ENCODE assay signal across 8 mouse cellular contexts in the genomic region with DNA sequence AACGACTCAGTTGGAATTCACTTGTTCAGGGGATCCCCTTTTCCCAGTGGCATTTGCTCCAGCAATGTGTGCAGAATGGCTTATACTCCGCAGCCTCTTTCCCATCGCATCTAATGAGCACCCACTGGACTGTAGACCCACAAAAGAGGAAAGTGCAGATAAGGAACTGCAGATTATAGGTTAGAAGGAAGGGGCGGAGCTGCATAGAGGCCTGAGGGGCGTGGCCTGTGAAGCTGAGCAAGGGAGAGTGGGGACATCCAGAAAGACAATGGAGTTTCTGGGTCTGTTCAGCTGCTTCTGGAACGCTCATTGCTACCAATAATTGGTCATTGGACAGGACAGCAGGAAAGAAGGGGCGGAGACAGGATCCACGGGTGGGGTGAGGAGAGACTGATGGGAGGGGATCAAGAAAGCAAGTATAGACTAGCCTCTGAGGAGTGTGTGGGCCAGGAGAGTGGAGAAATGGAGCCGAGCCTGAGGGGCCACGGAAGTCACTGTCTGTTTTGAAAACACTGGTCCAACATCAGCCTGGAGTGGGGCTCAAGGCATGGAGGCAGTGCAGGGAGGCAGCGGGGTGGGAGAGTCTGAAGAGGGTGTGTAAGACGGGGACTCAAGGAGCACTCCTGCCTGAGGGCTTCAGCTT. TPM values are rescaled to one million over a fixed set of nuclear protein-coding genes. Genes with fewer than 3 reads are reported as not detected.
DNase-seq lines count a peak whose midpoint lies in the region; ATAC-seq and TF ChIP-seq lines count a peak whose summit lies in the region.

No protein-coding gene starts in this region.

- peaks cover 21% of the 10 kb centered on the region for H3K4me1 ChIP-seq in heart, embryonic 12.5 days (replicated peaks)
- peaks cover 26% of the 10 kb centered on the region for H3K4me1 ChIP-seq in liver, postnatal 0 days (ENCODE audit: insufficient read depth)

- H3K4me2 ChIP-seq in heart, embryonic 12.5 days: no peak overlapping the region
- peak overlapping the region; percentile 54 for H3K4me2 ChIP-seq in liver, postnatal 0 days (ENCODE audit: low read depth, low read length)

- H3K9me3 ChIP-seq in heart, embryonic 12.5 days (replicated peaks): no peaks in the 10 kb centered on the region
- no peaks in the 10 kb centered on the region for H3K9me3 ChIP-seq in liver, postnatal 0 days (ENCODE audit: low read length)

- TF ChIP-seq CTCF in liver, postnatal 0 days (IDR thresholded peaks at IDR 0.05; ENCODE audit: low read depth): no peak
- TF ChIP-seq CTCF in layer of hippocampus, adult 2 months (conservative IDR thresholded peaks at IDR 0.05): no peak

- H3K27me3 ChIP-seq in heart, embryonic 12.5 days (replicated peaks): no peaks in the 10 kb centered on the region
- no peaks in the 10 kb centered on the region for H3K27me3 ChIP-seq in liver, postnatal 0 days (ENCODE audit: insufficient read depth, low read length)

- ATAC-seq in heart, embryonic 12.5 days (ENCODE audit: insufficient number of reproducible peaks, low FRiP score): no peak
- no peak for ATAC-seq in liver, postnatal 0 days

- TF ChIP-seq EP300 in liver, postnatal 0 days (IDR thresholded peaks at IDR 0.05; ENCODE audit: low read depth): no peak

- no peak overlapping the region for H3K4me3 ChIP-seq in heart, embryonic 12.5 days
- 0 out of 2 replicates have a peak overlapping the region, but pooled peaks have one; percentile 10 for H3K4me3 ChIP-seq in liver, postnatal 0 days (ENCODE audit: low read depth, low read length)
- no peak overlapping the region for H3K4me3 ChIP-seq in layer of hippocampus, adult 2 months

- no peak overlapping the region for H3K27ac ChIP-seq in heart, embryonic 12.5 days (ENCODE audit: poor library complexity, severe bottlenecking)
- H3K27ac ChIP-seq in liver, postnatal 0 days (ENCODE audit: low read depth): peak overlapping the region; percentile 3; the same call in 1 of the 2 replicates
- no peak overlapping the region for H3K27ac ChIP-seq in layer of hippocampus, adult 2 months

- WGBS in heart, embryonic 12.5 days: 54% methylated on average over 12 of the region's 12 CpGs
- 35% methylated on average over 12 of the region's 12 CpGs for WGBS in liver, postnatal 0 days (ENCODE audit: insufficient replicate concordance)

- no peak overlapping the region for H3K9ac ChIP-seq in heart, embryonic 12.5 days
- H3K9ac ChIP-seq in liver, postnatal 0 days (replicated peaks): no peak overlapping the region

- peak; percentile 95 for DNase-seq in heart, adult 11 months
- peak; percentile 22 for DNase-seq in embryo, embryonic 11 days
- peak; percentile 76 for DNase-seq in liver, postnatal 0 days
- DNase-seq in spleen, postnatal 4 days (ENCODE audit: low spot score in 2 of 2): peak; percentile 78 to 84
- no peak for DNase-seq in layer of hippocampus, adult 2 months (ENCODE audit: low spot score in 2 of 2)
- DNase-seq in right cerebral cortex, adult 18-20 months: no peak
- no peak for DNase-seq in left cerebral cortex, adult 18-20 months (ENCODE audit: low spot score in 2 of 2)

- H3K36me3 ChIP-seq in heart, embryonic 12.5 days: no peaks in the 10 kb centered on the region
- H3K36me3 ChIP-seq in liver, postnatal 0 days (replicated peaks; ENCODE audit: insufficient read depth, low read length): no peaks in the 10 kb centered on the region

RNA-seq across cellular contexts. Expression of gene Rcor1, which starts 3.8 kb away (rescaled TPM):
- polyA plus RNA-seq in heart, embryonic 12.5 days (2016; fragmentation: Nextera tagmentation; extraction: Ambion mirVana): 8.8 and 9.2 TPM in 2 replicates
- polyA plus RNA-seq in liver, postnatal 0 days (2015; fragmentation: Nextera tagmentation; extraction: Ambion mirVana): 3.6 and 4.8 TPM in 2 replicates
- 10 to 100 TPM; 15.6 to 19.3 TPM for total RNA-seq in layer of hippocampus, adult 2 months (2021)
- total RNA-seq in left cerebral cortex, adult 18-20 months (2021): 10 to 100 TPM; 16.4 to 18.9 TPM

RNA-seq across cellular contexts. Expression of gene Ankrd9, which starts 56.5 kb away (rescaled TPM):
- 13.2 and 14.2 TPM in 2 replicates for polyA plus RNA-seq in heart, embryonic 12.5 days (2016; fragmentation: Nextera tagmentation; extraction: Ambion mirVana)
- polyA plus RNA-seq in liver, postnatal 0 days (2015; fragmentation: Nextera tagmentation; extraction: Ambion mirVana): 15.9 and 16.5 TPM in 2 replicates
- total RNA-seq in layer of hippocampus, adult 2 months (2021): 10 to 100 TPM; 10.8 to 14.1 TPM
- 10 to 100 TPM; 19.6 to 21.1 TPM for total RNA-seq in left cerebral cortex, adult 18-20 months (2021)

Comparison
In these comparisons a context has a peak if more than half of its experiments do, and no peak if none do; other contexts are left out.
1. DNase-seq: peak in heart, adult 11 months (single experiment), embryo, embryonic 11 days (single experiment), liver, postnatal 0 days (single experiment) and spleen, postnatal 4 days (2 of 2); none in layer of hippocampus, adult 2 months (0 of 2), right cerebral cortex, adult 18-20 months (single experiment) and left cerebral cortex, adult 18-20 months (0 of 2).